Mouse (Mus musculus): ENCODE measurements around the gene Gm21748.
"Not testable (repeated sequence)": the region's sequence is repeated elsewhere in the genome, so short reads cannot be mapped to it uniquely, and the experiment has no call there.

Gene Gm21748

GRCm38 (mm10) chrY:90839077-90839476, at the start of gene Gm21748:
Gene Gm21748, minus strand, starts transcription at chrY:90839177.
- not testable (repeated sequence) for DNase-seq (ENCODE audit: low read depth, low spot score)
